Mouse (Mus musculus) stomach, postnatal 0 days (tissue): Measurements from ENCODE around the gene Tmco4. TPM values are rescaled to one million over a fixed set of nuclear protein-coding genes. Genes with fewer than 3 reads are reported as not detected.

ENCODE experiments used
- ATAC-seq: fragments of 200-750 bp; cut with Nextera tagmentation; 2 replicates; pipeline ENCODE4 v1.8.0; 2017; ENCODE audit not compliant: low FRiP score, low TSS enrichment
- DNase-seq: peaks from one replicate; pipeline ENCODE4 v3.0.0-alpha.2; 2016; ENCODE audit warnings: low spot score
- H3K27ac ChIP-seq: fragments of 300-500 bp; sonication (generic); replicated peaks from 2 replicates; pipeline ENCODE4 v1.5.1; 2014; ENCODE audit warnings: mild to moderate bottlenecking, control low read depth
- H3K27me3 ChIP-seq: fragments of 300-500 bp; sonication (generic); 2 replicates; pipeline ENCODE4 v1.6.1; 2014; ENCODE audit warnings: low read length; ENCODE audit not compliant: control insufficient read depth, insufficient read depth
- H3K36me3 ChIP-seq: fragments of 300-500 bp; sonication (generic); 2 replicates; pipeline ENCODE4 v1.6.1; 2014; ENCODE audit warnings: low read length, mixed read lengths; ENCODE audit not compliant: control insufficient read depth, insufficient read depth
- H3K4me1 ChIP-seq: fragments of 300-500 bp; sonication (generic); replicated peaks from 2 replicates; pipeline ENCODE4 v1.6.1; 2014; ENCODE audit warnings: antibody characterized with exemption; ENCODE audit not compliant: control insufficient read depth, insufficient read depth
- H3K4me2 ChIP-seq: fragments of 300-500 bp; sonication (generic); replicated peaks from 2 replicates; pipeline ENCODE4 v1.6.1; 2014; ENCODE audit warnings: low read depth, mild to moderate bottlenecking, control low read depth, moderate library complexity
- H3K4me3 ChIP-seq: fragments of 300-500 bp; sonication (generic); 2 replicates; pipeline ENCODE4 v1.5.1; 2014; ENCODE audit warnings: low read depth, low read length, control low read depth
- H3K9ac ChIP-seq: fragments of 300-500 bp; sonication (generic); 2 replicates; pipeline ENCODE4 v1.6.1; 2014; ENCODE audit warnings: mild to moderate bottlenecking, low read length, control low read depth, mixed read lengths
- H3K9me3 ChIP-seq: fragments of 300-500 bp; sonication (generic); 2 replicates; pipeline ENCODE4 v1.6.1; 2016; ENCODE audit warnings: low read length; ENCODE audit not compliant: control insufficient read depth
- CTCF ChIP-seq: IDR thresholded peaks from 2 replicates; pipeline ENCODE4 v1.5.1; 2016; ENCODE audit warnings: antibody characterized with exemption, low read depth, mild to moderate bottlenecking, moderate library complexity
- EP300 ChIP-seq: optimal IDR thresholded peaks from 2 replicates; pipeline ENCODE3; 2016; ENCODE audit warnings: antibody characterized with exemption
- WGBS: fragments of 180-500 bp; shearing (Covaris S2); extraction: QIAGEN DNeasy Blood & Tissue Kit; methylation state at CpG from one replicate; pipeline ENCODE4 v1.1.7; 2014; 5-methylcytosine and 5-hydroxymethylcytosine counted together
- polyA plus RNA-seq: library from polyadenylated mRNA; unstranded; fragments of >200 nt; fragmentation: Nextera tagmentation; extraction: Ambion mirVana; gene quantifications from 2 replicates; pipeline ENCODE4 v1.2.1, GENCODE M21; 2015

Gene Tmco4
- polyA plus RNA-seq, 1 experiment from 2014 or later: 10.8 TPM

- TF ChIP-seq EP300: no peak
- no peak for TF ChIP-seq CTCF
- no peak for ATAC-seq
Observed at GRCm38 (mm10) chr4:138939481-138939880, 33.2 kb upstream of the Tmco4 start.

DNA sequence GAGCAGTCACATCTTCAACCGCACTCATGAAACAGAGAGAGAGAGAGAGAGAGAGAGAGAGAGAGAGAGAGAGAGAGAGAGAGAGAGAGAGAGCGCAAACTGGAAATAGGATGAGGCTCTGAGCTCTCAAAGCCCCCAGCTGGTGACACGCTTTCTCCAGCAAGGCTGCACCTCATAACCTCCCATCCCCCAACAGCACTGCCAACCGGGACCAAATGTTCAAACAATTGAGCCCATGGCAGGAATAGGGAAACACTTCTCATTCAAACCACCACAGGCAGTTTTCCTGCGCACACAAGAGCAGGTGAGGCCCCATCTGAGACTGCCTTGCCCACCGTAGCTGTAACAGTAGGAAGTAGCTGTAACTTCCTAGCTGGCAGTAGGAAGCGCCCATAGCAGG is 31.3 kb upstream of the Tmco4 start:
- DNase-seq (peak; percentile 41), ATAC-seq (no peak)
- H3K27ac ChIP-seq: peak overlapping the region; percentile 82
- no peak overlapping the region for H3K4me3 ChIP-seq
- no peaks in the 10 kb centered on the region for H3K36me3 ChIP-seq
- H3K4me1 ChIP-seq: no peaks in the 10 kb centered on the region
- WGBS: 34% methylated on average over 7 of the region's 7 CpGs
- H3K27me3 ChIP-seq: no peaks in the 10 kb centered on the region
- no peak overlapping the region for H3K4me2 ChIP-seq
- no peaks in the 10 kb centered on the region for H3K9me3 ChIP-seq
- no peak for TF ChIP-seq EP300
- no peak overlapping the region for H3K9ac ChIP-seq

More at GRCm38 (mm10) chr4:138939481-138939880, 33.2 kb upstream of the Tmco4 start:
- H3K27me3 ChIP-seq: no peaks in the 10 kb centered on the region
- no peak for DNase-seq
- H3K4me3 ChIP-seq: no peak overlapping the region
- no peak overlapping the region for H3K27ac ChIP-seq
- 50% methylated on average over 4 of the region's 4 CpGs for WGBS
- no peak overlapping the region for H3K4me2 ChIP-seq
- H3K4me1 ChIP-seq: no peaks in the 10 kb centered on the region
- H3K9me3 ChIP-seq: no peaks in the 10 kb centered on the region
- no peaks in the 10 kb centered on the region for H3K36me3 ChIP-seq
- no peak overlapping the region for H3K9ac ChIP-seq

- Histone ChIP-seq H3K4me1 (no peaks in the 10 kb centered on the region), H3K27me3 (no peaks in the 10 kb centered on the region), H3K9ac (no peak overlapping the region), H3K4me2 (no peak overlapping the region), H3K27ac (peak overlapping the region; percentile 82), H3K36me3 (no peaks in the 10 kb centered on the region), H3K4me3 (no peak overlapping the region), H3K9me3 (no peaks in the 10 kb centered on the region)
- ATAC-seq (peak; percentile 69), DNase-seq (peak; percentile 73)
- TF ChIP-seq EP300 (no peak), CTCF (no peak)
- WGBS: 15% methylated on average over 6 of the region's 6 CpGs
Observed at GRCm38 (mm10) chr4:138941966-138942365, 30.7 kb upstream of the Tmco4 start.

DNA sequence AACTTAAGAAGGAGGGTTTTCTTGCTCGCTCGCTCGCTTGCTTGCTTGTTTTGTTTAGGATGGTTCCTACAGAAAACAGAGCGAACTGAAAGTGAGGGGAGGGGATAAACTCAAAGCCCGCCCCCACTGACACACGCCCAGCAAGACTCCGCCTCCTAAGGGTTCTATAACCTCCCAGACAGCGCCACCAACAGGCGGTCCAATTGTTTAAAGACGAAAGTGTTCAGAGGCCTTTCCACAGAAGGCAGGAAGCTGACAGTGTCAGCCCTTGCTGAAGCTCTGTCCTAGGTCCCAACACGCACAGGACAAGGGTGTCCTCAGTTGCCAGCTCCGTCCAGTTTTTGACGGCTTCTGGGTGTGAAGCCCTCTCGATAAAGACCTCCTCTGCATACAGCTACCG is 29.0 kb upstream of the Tmco4 start:
- Histone ChIP-seq H3K4me2 (peak overlapping the region; percentile 35), H3K9me3 (no peaks in the 10 kb centered on the region), H3K9ac (no peak overlapping the region), H3K27ac (no peak overlapping the region), H3K4me1 (no peaks in the 10 kb centered on the region), H3K27me3 (no peaks in the 10 kb centered on the region), H3K36me3 (no peaks in the 10 kb centered on the region), H3K4me3 (peak overlapping the region; percentile 23; the same call in 1 of the 2 replicates)
- DNase-seq (peak; percentile 90), ATAC-seq (peak; percentile 74)
- 32% methylated on average over 15 of the region's 15 CpGs for WGBS
- TF ChIP-seq EP300: no peak
- peak; percentile 87 for TF ChIP-seq CTCF

GRCm38 (mm10) chr4:138948257-138948656 is 24.4 kb upstream of the Tmco4 start:
- H3K4me2 ChIP-seq: no peak overlapping the region
- no peaks in the 10 kb centered on the region for H3K27me3 ChIP-seq
- H3K4me3 ChIP-seq: no peak overlapping the region
- no peak for ATAC-seq
- no peaks in the 10 kb centered on the region for H3K9me3 ChIP-seq
- 75% methylated on average over 2 of the region's 2 CpGs for WGBS
- H3K27ac ChIP-seq: no peak overlapping the region
- H3K9ac ChIP-seq: no peak overlapping the region
- H3K4me1 ChIP-seq: no peaks in the 10 kb centered on the region
- H3K36me3 ChIP-seq: no peaks in the 10 kb centered on the region
- no peak for TF ChIP-seq EP300
- TF ChIP-seq CTCF: peak; percentile 29; the same call in 1 of the 2 replicates
- DNase-seq: no peak

GRCm38 (mm10) chr4:138958612-138959011 is 14.1 kb upstream of the Tmco4 start:
- no peaks in the 10 kb centered on the region for H3K9me3 ChIP-seq
- H3K4me3 ChIP-seq: no peak overlapping the region
- H3K4me1 ChIP-seq: no peaks in the 10 kb centered on the region
- no peaks in the 10 kb centered on the region for H3K27me3 ChIP-seq
- no peak overlapping the region for H3K27ac ChIP-seq
- no peak overlapping the region for H3K4me2 ChIP-seq
- ATAC-seq (no peak), DNase-seq (no peak)
- TF ChIP-seq EP300 (no peak), CTCF (no peak)
- 84% methylated on average over 9 of the region's 9 CpGs for WGBS
- no peaks in the 10 kb centered on the region for H3K36me3 ChIP-seq
- no peak overlapping the region for H3K9ac ChIP-seq
